Mouse (Mus musculus): Measurements from ENCODE around the gene Rcc1l. TPM values are rescaled to one million over a fixed set of nuclear protein-coding genes. Genes with fewer than 3 reads are reported as not detected.

The Rcc1l gene
- polyA plus RNA-seq, 1 experiment from 2014 or later, result 11.4 TPM

DNA sequence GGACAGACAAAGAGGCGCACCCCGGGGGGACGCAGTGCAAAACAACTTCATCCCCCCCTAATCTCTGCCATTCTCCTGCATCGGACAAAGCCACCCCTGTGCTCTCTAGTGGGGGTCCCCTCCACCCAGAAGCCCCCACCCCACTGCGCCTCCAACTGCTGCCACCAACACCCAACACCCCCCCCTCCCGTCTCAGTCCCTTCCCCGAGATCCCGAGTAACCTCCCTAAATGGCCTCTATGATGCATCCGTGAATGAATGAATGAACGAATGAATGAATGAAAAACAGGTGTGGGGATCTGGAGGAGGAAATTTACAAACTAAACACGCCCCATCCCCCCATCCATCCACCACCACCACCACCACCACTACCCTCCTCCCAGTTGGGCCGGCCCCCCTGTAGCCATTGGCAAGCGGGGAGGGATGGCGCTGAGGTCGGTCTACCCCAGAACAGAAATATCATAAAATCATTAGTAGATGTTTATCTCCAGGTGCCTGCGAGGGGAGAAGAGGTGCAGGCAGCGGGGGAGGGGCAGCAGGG, 76.3 kb downstream of the Rcc1l start:
- H3K27ac ChIP-seq (ENCODE audit: low read length), result no peak overlapping the region
- peak overlapping the region; percentile 96 for H3K4me2 ChIP-seq (replicated peaks; ENCODE audit: low read depth, low read length)
- H3K4me1 ChIP-seq (ENCODE audit: insufficient read depth, low read depth, low read length), result no peaks in the 10 kb centered on the region; the same call in 1 of the 2 replicates
- H3K9ac ChIP-seq (replicated peaks; ENCODE audit: low read depth), result peak overlapping the region; percentile 68; the same call in 1 of the 2 replicates
- H3K9me3 ChIP-seq (ENCODE audit: low read length), result no peaks in the 10 kb centered on the region
- H3K27me3 ChIP-seq (replicated peaks; ENCODE audit: insufficient read depth, low read length), result no peaks in the 10 kb centered on the region
- DNase-seq (ENCODE audit: low spot score) (peak; percentile 10), ATAC-seq (no peak)
- WGBS, result 5% methylated on average over 17 of the region's 17 CpGs
- H3K4me3 ChIP-seq (ENCODE audit: low read depth, low read length), result peak overlapping the region; percentile 80
- H3K36me3 ChIP-seq (ENCODE audit: insufficient read depth, low read length), result no peaks in the 10 kb centered on the region
- TF ChIP-seq CTCF (IDR thresholded peaks at IDR 0.05), result no peak
- no peak for TF ChIP-seq EP300 (IDR thresholded peaks at IDR 0.05)

DNA sequence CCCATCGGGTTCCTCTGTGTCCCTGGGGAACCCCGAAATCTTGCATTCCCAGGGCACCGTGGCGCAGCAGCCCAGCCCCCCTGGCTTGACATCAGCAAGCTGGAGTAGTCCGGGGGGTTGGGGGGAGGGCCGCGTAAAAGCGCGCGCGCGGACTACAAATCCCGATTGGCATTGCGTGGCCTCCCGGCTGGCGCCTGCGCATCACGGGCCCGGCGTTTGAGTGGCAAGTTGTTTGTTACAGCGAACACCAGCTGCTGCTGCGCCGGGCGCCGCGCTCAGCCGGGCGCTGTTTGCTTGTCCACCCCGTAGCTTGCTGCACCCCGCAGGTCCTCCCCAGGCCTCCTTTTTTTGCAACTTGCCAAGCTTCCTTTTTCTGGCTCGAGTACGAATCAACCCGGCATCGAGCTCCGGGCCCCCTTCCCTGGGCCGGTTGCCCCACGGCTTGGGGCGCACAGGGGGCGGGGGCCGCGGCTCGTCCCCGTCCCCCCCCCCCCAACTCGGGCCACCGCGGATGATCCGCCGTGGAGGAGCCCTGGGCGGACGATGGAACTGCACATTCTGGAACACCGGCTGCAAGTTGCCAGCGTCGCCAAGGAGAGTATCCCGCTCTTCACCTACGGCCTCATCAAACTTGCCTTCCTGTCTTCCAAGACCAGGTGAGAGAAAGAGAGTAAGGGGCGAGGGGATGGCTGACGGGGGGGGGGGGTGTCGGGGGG, 76.9 kb downstream of the Rcc1l start, which contains the start of gene Castor2:
Castor2 (plus strand) TSS at position 216 of the 716 bp plus-strand sequence.
- WGBS, result under 1% methylated on average over 45 of the region's 58 CpGs
- peak within 1 kb of the TSS; percentile 96 for H3K4me2 ChIP-seq (replicated peaks; ENCODE audit: low read depth, low read length)

DNA sequence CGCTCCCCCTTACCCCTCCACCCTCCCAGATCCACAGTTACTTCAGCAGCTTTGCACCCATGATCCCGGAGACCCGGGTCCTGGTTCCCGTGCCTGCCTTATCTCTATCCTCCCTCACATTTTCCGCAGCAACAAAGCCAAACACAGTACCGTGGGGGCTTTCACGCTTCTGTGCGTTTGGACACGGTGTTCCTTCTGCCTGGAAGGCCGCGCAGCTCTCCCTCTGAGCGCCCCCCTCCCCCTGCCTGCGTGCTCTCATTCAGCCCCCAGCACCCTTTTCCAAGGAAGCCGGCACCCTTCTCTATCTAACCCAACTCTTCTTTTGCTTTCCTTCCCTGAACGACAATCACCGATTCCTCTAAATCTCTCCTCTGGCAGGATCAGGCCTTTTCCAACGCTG, 77.6 kb downstream of the Rcc1l start:
- H3K4me3 ChIP-seq (ENCODE audit: low read depth, low read length), result peak overlapping the region; percentile 80
- WGBS, result under 1% methylated on average over 17 of the region's 17 CpGs
- peak; percentile 31 for DNase-seq (ENCODE audit: low spot score)

More for the DNA sequence above, 76.9 kb downstream of the Rcc1l start, which contains the start of gene Castor2:
- Histone ChIP-seq H3K9me3 (ENCODE audit: low read length) (no peaks in the 10 kb centered on the region), H3K27me3 (replicated peaks; ENCODE audit: insufficient read depth, low read length) (no peaks in the 10 kb centered on the region), H3K36me3 (ENCODE audit: insufficient read depth, low read length) (no peaks in the 10 kb centered on the region), H3K9ac (replicated peaks; ENCODE audit: low read depth) (peak within 1 kb of the TSS; percentile 68), H3K4me3 (ENCODE audit: low read depth, low read length) (peak within 1 kb of the TSS; percentile 80), H3K4me1 (ENCODE audit: insufficient read depth, low read depth, low read length) (no peaks in the 10 kb centered on the region; the same call in 1 of the 2 replicates), H3K27ac (ENCODE audit: low read length) (peak within 1 kb of the TSS; percentile 71)
- TF ChIP-seq CTCF (IDR thresholded peaks at IDR 0.05) (0 out of 2 replicates have a peak, but pooled peaks have one; percentile 12), EP300 (IDR thresholded peaks at IDR 0.05) (no peak)
- peak; percentile 94 for ATAC-seq
- peak; percentile 94 for DNase-seq (ENCODE audit: low spot score)

DNA sequence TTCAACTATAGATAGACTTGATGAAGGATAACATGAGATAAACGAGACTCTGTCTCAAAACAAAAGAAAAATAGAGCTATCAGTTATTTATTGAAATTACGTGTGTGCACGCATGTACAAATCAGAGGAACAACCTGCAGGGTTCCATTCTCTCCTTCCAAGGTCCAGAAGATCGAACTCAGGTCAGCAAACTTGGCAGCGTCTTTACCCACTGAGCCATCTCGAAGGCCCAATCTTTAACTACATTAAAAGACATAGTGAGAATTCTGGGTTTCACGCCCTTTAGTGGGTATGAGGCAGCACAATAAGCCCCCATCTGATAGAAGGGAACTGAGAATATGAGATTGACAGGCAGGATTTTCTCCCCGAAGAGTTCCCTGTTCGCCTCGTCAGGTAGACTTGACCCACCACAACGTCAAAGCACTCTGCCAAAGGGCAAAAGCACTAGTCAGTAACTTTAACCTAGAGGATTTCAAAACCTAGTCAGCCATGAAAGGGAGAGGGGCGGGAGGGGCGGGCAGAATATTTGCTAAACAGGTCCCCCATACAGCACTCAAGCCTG, 78.2 kb downstream of the Rcc1l start:
- peak overlapping the region; percentile 80 for H3K4me3 ChIP-seq (ENCODE audit: low read depth, low read length)
- WGBS, result 53% methylated on average over 13 of the region's 13 CpGs
- H3K27ac ChIP-seq (ENCODE audit: low read length), result no peak overlapping the region
- H3K27me3 ChIP-seq (replicated peaks; ENCODE audit: insufficient read depth, low read length), result no peaks in the 10 kb centered on the region
- no peaks in the 10 kb centered on the region; the same call in 1 of the 2 replicates for H3K4me1 ChIP-seq (ENCODE audit: insufficient read depth, low read depth, low read length)
- H3K4me2 ChIP-seq (replicated peaks; ENCODE audit: low read depth, low read length), result peak overlapping the region; percentile 96
- no peak for TF ChIP-seq EP300 (IDR thresholded peaks at IDR 0.05)
- TF ChIP-seq CTCF (IDR thresholded peaks at IDR 0.05), result no peak
- DNase-seq (ENCODE audit: low spot score), result no peak
- no peaks in the 10 kb centered on the region for H3K36me3 ChIP-seq (ENCODE audit: insufficient read depth, low read length)
- no peaks in the 10 kb centered on the region for H3K9me3 ChIP-seq (ENCODE audit: low read length)
- H3K9ac ChIP-seq (replicated peaks; ENCODE audit: low read depth), result no peak overlapping the region; the same call in 1 of the 2 replicates
- no peak for ATAC-seq

More for the DNA sequence above, 77.6 kb downstream of the Rcc1l start:
- no peak for TF ChIP-seq CTCF (IDR thresholded peaks at IDR 0.05)
- TF ChIP-seq EP300 (IDR thresholded peaks at IDR 0.05), result no peak
- peak overlapping the region; percentile 68 for H3K9ac ChIP-seq (replicated peaks; ENCODE audit: low read depth)
- H3K4me2 ChIP-seq (replicated peaks; ENCODE audit: low read depth, low read length), result peak overlapping the region; percentile 96
- H3K36me3 ChIP-seq (ENCODE audit: insufficient read depth, low read length), result no peaks in the 10 kb centered on the region
- H3K27ac ChIP-seq (ENCODE audit: low read length), result peak overlapping the region; percentile 32; the same call in 1 of the 2 replicates
- H3K9me3 ChIP-seq (ENCODE audit: low read length), result no peaks in the 10 kb centered on the region
- ATAC-seq, result peak; percentile 49
- H3K4me1 ChIP-seq (ENCODE audit: insufficient read depth, low read depth, low read length), result no peaks in the 10 kb centered on the region; the same call in 1 of the 2 replicates
- no peaks in the 10 kb centered on the region for H3K27me3 ChIP-seq (replicated peaks; ENCODE audit: insufficient read depth, low read length)

Other genes starting within 250 kb of the Rcc1l start
- gene Castor2, start 77.1 kb downstream of the Rcc1l start, polyA plus RNA-seq (2015; fragmentation: Nextera tagmentation; extraction: Ambion mirVana), result 6.3 and 7.8 TPM in 2 replicates
- 4.4 and 5.6 TPM in 2 replicates for gene Gtf2ird2, start 7.2 kb upstream of the Rcc1l start, polyA plus RNA-seq (2015; fragmentation: Nextera tagmentation; extraction: Ambion mirVana)
- gene Ncf1, start 52.9 kb upstream of the Rcc1l start, polyA plus RNA-seq (2015; fragmentation: Nextera tagmentation; extraction: Ambion mirVana), result 19.6 and 19.8 TPM in 2 replicates
- gene Gtf2i, start 138.0 kb upstream of the Rcc1l start, polyA plus RNA-seq (2015; fragmentation: Nextera tagmentation; extraction: Ambion mirVana), result 84.9 and 110 TPM in 2 replicates